Mouse (Mus musculus) c-Kit-negative CD71-positive TER-119-positive erythroid progenitor cells, embryonic 14.5 days (primary cell): ENCODE data around the gene Ms4a6b.
"Not testable (repeated sequence)": the region's sequence is repeated elsewhere in the genome, so short reads cannot be mapped to it uniquely, and the experiment has no call there.

ENCODE experiments used
- DNase-seq: peaks from one replicate; pipeline ENCODE4 v3.0.0-alpha.2; 2013; ENCODE audit warnings: low read depth, low spot score

Gene Ms4a6b

DNA sequence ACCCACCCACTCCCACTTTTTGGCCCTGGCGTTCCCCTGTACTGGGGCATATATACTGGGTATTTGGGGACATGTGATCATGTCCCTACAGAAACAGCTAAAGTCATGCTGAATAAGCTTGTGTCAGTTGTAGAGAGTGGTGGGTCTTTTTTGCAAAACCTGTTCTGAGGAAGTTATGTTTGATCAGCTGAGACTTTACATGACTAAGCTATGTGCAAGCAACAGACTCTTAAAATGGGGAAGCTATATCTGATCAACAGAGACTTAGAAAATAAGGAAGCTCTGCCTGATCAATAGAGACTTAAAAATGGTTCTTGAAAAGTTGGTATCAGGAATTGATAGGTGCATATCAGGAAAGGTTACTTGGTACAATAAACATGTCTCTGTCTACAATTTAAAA lies 17.1 kb downstream of the Ms4a6b start:
- no peak for DNase-seq

DNA sequence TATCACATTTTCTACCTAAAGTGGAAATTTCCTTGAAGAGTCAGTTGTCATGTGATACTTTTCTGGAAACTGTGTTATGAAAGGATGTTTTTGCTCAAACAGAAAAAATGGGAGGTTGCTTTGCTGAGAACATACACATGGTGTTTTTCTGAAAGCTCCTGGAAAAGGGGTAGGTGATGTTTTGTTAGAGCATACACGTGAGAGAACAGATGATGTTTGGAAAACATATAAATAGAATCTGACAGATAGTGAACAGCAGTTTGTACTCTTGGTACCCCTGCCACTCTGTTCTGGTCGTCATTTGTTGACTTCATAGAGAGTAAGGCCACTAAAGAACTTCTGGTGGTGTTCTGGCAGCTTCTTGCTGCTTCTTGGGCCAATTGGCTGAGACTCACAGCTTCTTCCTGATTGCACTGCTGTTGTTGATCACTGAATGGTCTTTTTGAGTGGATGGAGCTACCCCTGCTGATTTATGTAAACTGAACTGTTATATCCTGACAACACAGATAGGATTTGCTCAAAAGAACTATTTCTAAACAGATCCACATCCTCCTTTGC lies 17.7 kb downstream of the Ms4a6b start:
- DNase-seq, result no peak

DNA sequence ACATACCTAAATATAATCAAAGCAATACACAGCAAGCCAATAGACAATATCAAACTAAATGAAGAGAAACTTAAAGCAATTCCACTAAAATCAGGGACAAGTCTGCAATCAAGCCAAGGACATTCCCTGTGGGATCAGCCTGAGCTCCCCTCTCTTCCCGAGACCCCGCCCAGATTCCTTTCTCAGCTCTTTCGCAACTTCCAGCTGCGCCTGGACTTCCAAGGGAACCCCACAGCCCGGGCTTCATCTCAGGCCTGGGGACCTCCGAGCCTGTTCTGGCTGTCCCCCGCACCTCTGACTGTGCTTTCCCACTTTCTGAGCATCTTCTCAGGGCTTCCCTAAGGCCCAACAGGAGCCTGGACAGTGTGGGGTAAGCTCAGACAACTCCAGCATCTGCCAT lies 20.3 kb downstream of the Ms4a6b start, which contains the start of gene Ms4a4d:
Gene Ms4a4d, plus strand, starts transcription at position 209 of the 400 bp plus-strand sequence.
- DNase-seq, result no peak

DNA sequence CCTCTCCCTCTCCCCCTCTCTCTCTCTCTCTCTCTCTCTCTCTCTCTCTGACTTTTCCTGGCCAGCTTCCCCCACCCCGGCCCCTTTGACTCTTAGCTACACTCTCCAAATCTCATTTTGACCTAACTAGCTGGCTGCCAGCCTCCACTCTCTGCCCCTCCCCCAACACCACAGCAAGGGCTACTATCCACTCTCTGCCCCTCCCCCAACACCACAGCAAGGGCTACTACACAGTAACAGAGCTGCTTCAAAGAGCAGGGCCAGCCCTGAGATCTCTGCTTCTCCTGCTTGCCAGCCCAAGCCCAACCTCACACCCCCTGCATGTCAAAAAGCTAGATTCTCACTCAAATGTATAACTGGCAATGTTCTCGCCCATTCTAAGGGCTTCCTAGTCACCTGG lies 21.0 kb downstream of the Ms4a6b start:
- DNase-seq, result no peak

GRCm38 (mm10) chr19:11540166-11540821 lies 24.0 kb downstream of the Ms4a6b start:
- not testable (repeated sequence) for DNase-seq

DNA sequence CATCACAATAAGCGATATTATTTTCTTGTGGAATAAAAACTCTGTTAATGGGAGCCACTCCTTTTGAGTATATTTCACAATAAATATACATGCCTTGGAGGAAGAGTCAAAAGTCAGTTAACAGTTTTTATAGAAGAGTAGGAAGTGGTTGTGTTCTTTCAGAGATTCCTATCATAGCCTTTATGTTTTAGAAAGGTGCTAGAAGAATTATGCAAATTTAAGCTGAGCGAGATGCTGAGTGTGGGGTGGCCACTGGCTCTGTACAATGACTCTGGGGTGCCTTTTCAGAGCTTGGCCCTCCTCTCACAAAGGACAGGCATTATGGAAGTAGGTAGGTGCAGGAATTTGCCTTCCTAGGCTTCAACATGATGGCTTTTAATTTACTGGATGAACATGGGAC lies 28.1 kb downstream of the Ms4a6b start:
- DNase-seq, result not testable (repeated sequence)

DNA sequence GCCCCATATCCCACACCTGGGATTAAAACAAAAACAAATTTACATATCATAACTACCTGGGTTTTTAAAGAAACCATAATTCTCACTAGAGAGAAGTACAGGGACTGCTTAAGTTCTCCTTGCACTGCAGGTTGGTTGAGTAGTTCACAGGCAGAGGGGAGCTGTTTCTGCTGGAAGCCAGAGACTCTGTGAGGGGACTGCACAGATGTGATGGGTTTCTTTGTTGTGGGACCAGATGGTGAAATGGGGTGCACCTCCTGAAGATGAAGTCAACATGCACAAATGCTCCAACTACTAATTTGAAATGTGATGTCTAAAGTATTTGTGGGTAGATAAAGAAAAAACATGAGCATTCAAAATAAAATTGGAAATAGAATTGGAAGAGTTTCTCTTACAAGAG lies 31.6 kb downstream of the Ms4a6b start:
- no peak for DNase-seq

- no peak for DNase-seq
Measured at GRCm38 (mm10) chr19:11554726-11555125, 38.4 kb downstream of the Ms4a6b start.

DNA sequence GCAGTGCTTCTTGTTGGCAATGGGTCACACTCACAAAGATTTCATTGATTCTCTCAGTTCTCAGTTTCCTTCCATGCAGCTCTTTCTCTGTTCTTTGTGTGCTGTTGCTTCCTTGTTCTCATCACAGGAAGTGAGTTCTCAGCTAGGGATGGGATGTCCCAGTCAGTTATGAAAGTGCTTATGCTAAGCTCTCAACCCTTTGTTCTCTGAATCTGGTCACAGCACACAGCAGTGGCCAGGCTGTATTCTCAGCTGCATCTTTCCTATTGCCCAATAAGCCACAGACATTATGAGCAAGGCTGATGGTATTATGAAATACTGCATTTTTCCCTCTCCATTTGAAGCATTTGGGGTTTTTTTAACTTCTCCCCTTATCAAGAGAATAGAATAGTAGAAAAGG lies 43.2 kb downstream of the Ms4a6b start:
- DNase-seq, result not testable (repeated sequence)

DNA sequence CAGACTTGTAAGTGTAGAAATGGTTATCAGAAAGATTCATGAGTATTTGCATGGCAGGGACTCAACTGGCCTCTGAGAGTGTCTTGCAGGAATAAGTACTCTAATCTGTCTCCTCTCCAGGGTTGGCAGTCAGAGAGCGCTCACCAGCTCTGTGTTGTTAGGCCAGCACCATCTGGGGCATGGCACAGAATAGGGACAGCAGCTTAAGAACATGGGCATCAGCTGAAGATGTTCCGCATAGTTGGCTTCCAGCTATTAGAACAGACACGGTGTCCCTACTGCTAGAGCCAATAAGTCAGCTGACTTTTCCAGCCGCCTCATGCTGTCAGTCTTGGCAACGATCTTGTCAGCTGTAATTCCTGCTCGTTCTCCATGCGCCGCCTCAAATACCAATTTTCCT lies 58.7 kb downstream of the Ms4a6b start:
- DNase-seq, result no peak
